Mouse (Mus musculus) lung, embryonic 15.5 days (tissue): Measurements from ENCODE around the gene Mus81. TPM values are rescaled to one million over a fixed set of nuclear protein-coding genes. Genes with fewer than 3 reads are reported as not detected.

Experiments
- polyA plus RNA-seq: library from polyadenylated mRNA; unstranded; fragments of >200 nt; fragmentation: Nextera tagmentation; extraction: Ambion mirVana; gene quantifications from 2 replicates; pipeline ENCODE4 v1.2.1, GENCODE M21; 2015

The Mus81 gene
- polyA plus RNA-seq, 1 experiment from 2014 or later, result 43.9 TPM

Other genes with a start within 250 kb of the Mus81 start
- 20.6 and 21.4 TPM in 2 replicates for gene Pacs1, start 215.3 kb downstream of the Mus81 start, polyA plus RNA-seq
- 320 and 328 TPM in 2 replicates for gene Sf3b2, start 192.9 kb downstream of the Mus81 start, polyA plus RNA-seq
- 1.7 and 2.4 TPM in 2 replicates for gene Gal3st3, start 190.1 kb downstream of the Mus81 start, polyA plus RNA-seq
- not detected in 2 replicates for gene Catsper1, start 152.7 kb downstream of the Mus81 start, polyA plus RNA-seq
- 0.60 and 0.69 TPM in 2 replicates for gene Cst6, start 138.8 kb downstream of the Mus81 start, polyA plus RNA-seq
- 61.5 and 61.8 TPM in 2 replicates for gene Eif1ad, start 121.7 kb downstream of the Mus81 start, polyA plus RNA-seq
- gene Banf1, start 121.2 kb downstream of the Mus81 start, polyA plus RNA-seq, result 466 and 504 TPM in 2 replicates
- gene Sart1, start 99.7 kb downstream of the Mus81 start, polyA plus RNA-seq, result 67.1 and 81.7 TPM in 2 replicates
- 0.59 and 0.79 TPM in 2 replicates for gene Tsga10ip, start 85.9 kb downstream of the Mus81 start, polyA plus RNA-seq
- 243 and 268 TPM in 2 replicates for gene Drap1, start 63.4 kb downstream of the Mus81 start, polyA plus RNA-seq
- 56.5 and 58.6 TPM in 2 replicates for gene AI837181, start 63.3 kb downstream of the Mus81 start, polyA plus RNA-seq
- not detected in 2 replicates for gene Fosl1, start 40.9 kb downstream of the Mus81 start, polyA plus RNA-seq
- gene Ccdc85b, start 30.5 kb downstream of the Mus81 start, polyA plus RNA-seq, result 12.1 and 12.4 TPM in 2 replicates
- gene Fibp, start 27.8 kb downstream of the Mus81 start, polyA plus RNA-seq, result 101 and 117 TPM in 2 replicates
- gene Ctsw, start 19.9 kb downstream of the Mus81 start, polyA plus RNA-seq, result 1.9 and 3.3 TPM in 2 replicates
- gene Efemp2, start 14.4 kb downstream of the Mus81 start, polyA plus RNA-seq, result 198 and 208 TPM in 2 replicates
- 2,855 and 2,978 TPM in 2 replicates for gene Cfl1, start 2.1 kb upstream of the Mus81 start, polyA plus RNA-seq
- 0.20 TPM in 1 of 2 replicates, not detected in the other for gene 1700020D05Rik, start 15.4 kb upstream of the Mus81 start, polyA plus RNA-seq
- gene Snx32, start 22.1 kb upstream of the Mus81 start, polyA plus RNA-seq, result 5.8 and 7.4 TPM in 2 replicates
- gene Ovol1, start 72.2 kb upstream of the Mus81 start, polyA plus RNA-seq, result 2.1 and 2.2 TPM in 2 replicates
- 5.7 and 5.9 TPM in 2 replicates for gene Ap5b1, start 79.6 kb upstream of the Mus81 start, polyA plus RNA-seq
- 143 and 153 TPM in 2 replicates for gene Rnaseh2c, start 113.5 kb upstream of the Mus81 start, polyA plus RNA-seq
- 51.9 and 54.4 TPM in 2 replicates for gene Kat5, start 121.8 kb upstream of the Mus81 start, polyA plus RNA-seq
- 52.7 and 53.8 TPM in 2 replicates for gene Rela, start 149.1 kb upstream of the Mus81 start, polyA plus RNA-seq
- gene Sipa1, start 175.3 kb upstream of the Mus81 start, polyA plus RNA-seq, result 44.7 and 48.0 TPM in 2 replicates
- gene Map3k11, start 200.3 kb upstream of the Mus81 start, polyA plus RNA-seq, result 44.1 and 45.2 TPM in 2 replicates
- gene Pcnx3, start 200.5 kb upstream of the Mus81 start, polyA plus RNA-seq, result 18.2 and 20.9 TPM in 2 replicates
- gene Kcnk7, start 216.0 kb upstream of the Mus81 start, polyA plus RNA-seq, result 0.69 TPM in 1 of 2 replicates, not detected in the other
- 23.6 and 24.5 TPM in 2 replicates for gene Ehbp1l1, start 237.9 kb upstream of the Mus81 start, polyA plus RNA-seq
- gene Fam89b, start 241.3 kb upstream of the Mus81 start, polyA plus RNA-seq, result 105 and 108 TPM in 2 replicates